31 mouse cellular contexts compared by ENCODE assay signal in genomic region chr16:30215811-30216210, GRCm38 (mm10). TPM values are rescaled to one million over a fixed set of nuclear protein-coding genes. Genes with fewer than 3 reads are reported as not detected.
DNase-seq lines count a peak whose midpoint lies in the region; ATAC-seq lines count a peak whose summit lies in the region.
"Had no signal": no experiment of that assay in that cellular context is flagged by ENCODE, and none has a peak within 500 bp of the region (broad histone marks: within the 10 kb centered on the region; RNA-seq: fewer than 3 reads in every experiment).

No protein-coding gene starts in this region.

- no peak overlapping the region for H3K4me2 ChIP-seq in limb, embryonic 13.5 days (replicated peaks)
- no peak overlapping the region for H3K4me2 ChIP-seq in kidney, embryonic 16.5 days (replicated peaks; ENCODE audit: low read depth, low read length)
- H3K4me2 ChIP-seq in forebrain, embryonic 16.5 days (ENCODE audit: low read length) = no peak overlapping the region
- H3K4me2 ChIP-seq: embryonic facial prominence, embryonic 13.5 days; liver, embryonic 15.5 days; lung, embryonic 14.5 days; midbrain, embryonic 15.5 days; neural tube, embryonic 15.5 days had no signal

- peak; percentile 14 for DNase-seq in cerebellum, adult 9-11 months
- no peak for DNase-seq in cerebellum, postnatal 4 days (ENCODE audit: low spot score in 2 of 2)
- no peak for DNase-seq in limb, embryonic 10.5 days (ENCODE audit: low spot score)
- DNase-seq in kidney, postnatal 36 days = peak; percentile 33 to 37
- DNase-seq: adrenal gland, postnatal 14 days; forebrain, postnatal 0 days; heart, postnatal 14 days; lung, embryonic 14.5 days; lung, postnatal 14 days; right cerebral cortex, adult 18-20 months had no signal

- no peaks in the 10 kb centered on the region for H3K36me3 ChIP-seq in limb, embryonic 13.5 days
- no peaks in the 10 kb centered on the region for H3K36me3 ChIP-seq in limb, embryonic 10.5 days
- H3K36me3 ChIP-seq in kidney, embryonic 16.5 days (ENCODE audit: insufficient read depth, low read length) = no peaks in the 10 kb centered on the region
- no peaks in the 10 kb centered on the region for H3K36me3 ChIP-seq in forebrain, embryonic 16.5 days (ENCODE audit: control insufficient read depth, insufficient read depth)
- H3K36me3 ChIP-seq: embryonic facial prominence, embryonic 13.5 days; forebrain, embryonic 10.5 days; hindbrain, embryonic 10.5 days; liver, embryonic 15.5 days; midbrain, embryonic 10.5 days; midbrain, embryonic 15.5 days; neural tube, embryonic 15.5 days had no signal

- no peak; the same call in 1 of the 2 replicates for ATAC-seq in limb, embryonic 13.5 days (ENCODE audit: low FRiP score, low read depth)
- ATAC-seq in kidney, embryonic 16.5 days (ENCODE audit: low FRiP score, low TSS enrichment) = peak; percentile 84
- ATAC-seq in megakaryocyte progenitor cell, adult 5-6 weeks (replicated peaks; ENCODE audit: poor library complexity) = no peak
- ATAC-seq in forebrain, embryonic 16.5 days = no peak
- ATAC-seq: forebrain, postnatal 0 days; hindbrain, embryonic 16.5 days; midbrain, embryonic 15.5 days had no signal

- no peaks in the 10 kb centered on the region; the same call in 1 of the 2 replicates for H3K9me3 ChIP-seq in limb, embryonic 13.5 days
- no peaks in the 10 kb centered on the region for H3K9me3 ChIP-seq in limb, embryonic 10.5 days (replicated peaks)
- H3K9me3 ChIP-seq in kidney, embryonic 16.5 days (ENCODE audit: low read length) = no peaks in the 10 kb centered on the region
- no peaks in the 10 kb centered on the region for H3K9me3 ChIP-seq in forebrain, embryonic 16.5 days (ENCODE audit: control insufficient read depth, low read length)
- H3K9me3 ChIP-seq: embryonic facial prominence, embryonic 13.5 days; forebrain, embryonic 10.5 days; hindbrain, embryonic 10.5 days; liver, embryonic 15.5 days; midbrain, embryonic 10.5 days; midbrain, embryonic 15.5 days; neural tube, embryonic 15.5 days had no signal

- H3K27me3 ChIP-seq in limb, embryonic 13.5 days = 0 out of 2 replicates have a peak, but pooled peaks cover 13% of the 10 kb centered on the region
- H3K27me3 ChIP-seq in limb, embryonic 10.5 days (ENCODE audit: low read depth, poor library complexity, severe bottlenecking) = peaks cover 36% of the 10 kb centered on the region
- H3K27me3 ChIP-seq in kidney, embryonic 16.5 days (ENCODE audit: insufficient read depth, low read length) = 0 out of 2 replicates have a peak, but pooled peaks cover 3% of the 10 kb centered on the region
- no peaks in the 10 kb centered on the region; the same call in 1 of the 2 replicates for H3K27me3 ChIP-seq in forebrain, embryonic 16.5 days (replicated peaks; ENCODE audit: control insufficient read depth, insufficient read depth, low read length)
- H3K27me3 ChIP-seq: liver, embryonic 15.5 days had no signal

- H3K27ac ChIP-seq in limb, embryonic 13.5 days = 0 out of 2 replicates have a peak overlapping the region, but pooled peaks have one; percentile 12
- no peak overlapping the region for H3K27ac ChIP-seq in limb, embryonic 10.5 days
- H3K27ac ChIP-seq in kidney, embryonic 16.5 days (ENCODE audit: low read length) = peak overlapping the region; percentile 40; the same call in 1 of the 2 replicates
- no peak overlapping the region for H3K27ac ChIP-seq in forebrain, embryonic 16.5 days (ENCODE audit: low read length)
- H3K27ac ChIP-seq: embryonic facial prominence, embryonic 13.5 days; forebrain, embryonic 10.5 days; hindbrain, embryonic 10.5 days; liver, embryonic 15.5 days; midbrain, embryonic 10.5 days; midbrain, embryonic 15.5 days; neural tube, embryonic 15.5 days had no signal

- peaks cover 38% of the 10 kb centered on the region for H3K4me1 ChIP-seq in limb, embryonic 13.5 days
- H3K4me1 ChIP-seq in limb, embryonic 10.5 days = peaks cover 32% of the 10 kb centered on the region
- peaks cover 16% of the 10 kb centered on the region for H3K4me1 ChIP-seq in kidney, embryonic 16.5 days (ENCODE audit: insufficient read depth, low read length)
- H3K4me1 ChIP-seq in forebrain, embryonic 16.5 days (replicated peaks; ENCODE audit: control insufficient read depth, insufficient read depth, low read length) = no peaks in the 10 kb centered on the region
- H3K4me1 ChIP-seq: liver, embryonic 15.5 days had no signal

- no peak overlapping the region for H3K4me3 ChIP-seq in limb, embryonic 13.5 days
- H3K4me3 ChIP-seq in limb, embryonic 10.5 days = no peak overlapping the region
- no peak overlapping the region for H3K4me3 ChIP-seq in kidney, embryonic 16.5 days (ENCODE audit: low read length)
- H3K4me3 ChIP-seq in forebrain, embryonic 16.5 days (replicated peaks; ENCODE audit: low read length) = no peak overlapping the region
- H3K4me3 ChIP-seq: embryonic facial prominence, embryonic 13.5 days; forebrain, embryonic 10.5 days; hindbrain, embryonic 10.5 days; liver, embryonic 15.5 days; midbrain, embryonic 10.5 days; midbrain, embryonic 15.5 days; neural tube, embryonic 15.5 days had no signal

- WGBS in limb, embryonic 13.5 days = 21% methylated on average over 2 of the region's 2 CpGs
- WGBS in limb, embryonic 10.5 days = 28% methylated on average over 2 of the region's 2 CpGs
- WGBS in kidney, embryonic 16.5 days = 13% methylated on average over 2 of the region's 2 CpGs
- 13% methylated on average over 2 of the region's 2 CpGs for WGBS in forebrain, embryonic 16.5 days

- no peak overlapping the region for H3K9ac ChIP-seq in limb, embryonic 13.5 days
- no peak overlapping the region for H3K9ac ChIP-seq in kidney, embryonic 16.5 days (replicated peaks; ENCODE audit: low read length)
- no peak overlapping the region for H3K9ac ChIP-seq in forebrain, embryonic 16.5 days (replicated peaks; ENCODE audit: low read depth, low read length)
- H3K9ac ChIP-seq: embryonic facial prominence, embryonic 13.5 days; forebrain, postnatal 0 days; liver, embryonic 15.5 days; lung, embryonic 14.5 days; midbrain, embryonic 15.5 days; neural tube, embryonic 15.5 days had no signal

RNA-seq across cellular contexts. Expression of gene Cpn2, which starts 51.5 kb away (rescaled TPM):
- not detected in 2 replicates for polyA plus RNA-seq in limb, embryonic 13.5 days (2015; fragmentation: Nextera tagmentation; extraction: Ambion mirVana)
- polyA plus RNA-seq in limb, embryonic 10.5 days (2016; fragmentation: Nextera tagmentation; extraction: Ambion mirVana) = not detected in 2 replicates
- polyA plus RNA-seq in kidney, embryonic 16.5 days (2015; fragmentation: Nextera tagmentation; extraction: Ambion mirVana) = not detected in 2 replicates
- total RNA-seq in megakaryocyte progenitor cell, adult 5-6 weeks (2015) = not detected in 2 replicates
- total RNA-seq in megakaryocyte progenitor cell, adult 5-6 weeks (2017) = not detected in 2 replicates
- polyA plus RNA-seq in forebrain, embryonic 16.5 days (2015; fragmentation: Nextera tagmentation; extraction: Ambion mirVana) = not detected in 2 replicates
- total RNA-seq: common myeloid progenitor, adult 5-6 weeks; forebrain, postnatal 0 days; layer of hippocampus, adult 8-10 months; layer of hippocampus, postnatal 25 days; left cerebral cortex, adult 8-10 months had no signal
- polyA plus RNA-seq: cerebellum, adult 2 months; embryonic facial prominence, embryonic 13.5 days; forebrain, embryonic 10.5 days; forebrain, postnatal 0 days; heart, embryonic 14.5 days; hindbrain, embryonic 10.5 days; hindbrain, embryonic 16.5 days; limb, embryonic 11.5 days; lung, embryonic 14.5 days; midbrain, embryonic 10.5 days; midbrain, embryonic 15.5 days; neural tube, embryonic 15.5 days; spleen, adult 2 months; thymus, postnatal 0 days had no signal

Comparison
In these comparisons a context has a peak if more than half of its experiments do, and no peak if none do; other contexts are left out.
1. DNase-seq: peak in cerebellum, adult 9-11 months (single experiment) and kidney, postnatal 36 days (2 of 2); none in cerebellum, postnatal 4 days (0 of 2) and limb, embryonic 10.5 days (single experiment).
2. H3K27ac ChIP-seq: peak in limb, embryonic 13.5 days (single experiment) and kidney, embryonic 16.5 days (single experiment); none in limb, embryonic 10.5 days (single experiment) and forebrain, embryonic 16.5 days (single experiment).